Mouse (Mus musculus): Measurements from ENCODE around the gene Usp12.

GRCm38 (mm10) chr5:146770002-146770848, 24.6 kb downstream of the Usp12 start:
- TF ChIP-seq CTCF (IDR thresholded peaks at IDR 0.05; ENCODE audit: borderline replicate concordance, insufficient read depth, low read depth, low read length) (no peak), POLR2A (IDR thresholded peaks at IDR 0.05; ENCODE audit: borderline replicate concordance, insufficient read depth, low read length) (no peak)
